Mouse (Mus musculus) heart, adult 9 months (tissue): ENCODE data around the gene H2-Oa.
"Not testable (repeated sequence)": the region's sequence is repeated elsewhere in the genome, so short reads cannot be mapped to it uniquely, and the experiment has no call there.

ENCODE experiments used
- DNase-seq, 2 experiments: peaks; one replicate each; pipeline ENCODE4 v3.0.0; 2022; ENCODE audit warnings: low spot score in 2 of 2

The H2-Oa gene

GRCm38 (mm10) chr17:34143461-34143860 lies 51.3 kb downstream of the H2-Oa start:
- no peak for DNase-seq

GRCm38 (mm10) chr17:34144221-34144620 lies 52.1 kb downstream of the H2-Oa start:
- DNase-seq = not testable (repeated sequence)
